Mouse (Mus musculus): ENCODE results near the gene Trim40. TPM values are rescaled to one million over a fixed set of nuclear protein-coding genes. Genes with fewer than 3 reads are reported as not detected.

Trim40 gene
- polyA plus RNA-seq, 1 experiment: not detected

GRCm38 (mm10) chr17:36900001-36900400, 10.1 kb upstream of the Trim40 start:
- TF ChIP-seq GATA1 (IDR thresholded peaks at IDR 0.05; ENCODE audit: low read length): no peak

- no peak for TF ChIP-seq GATA1 (IDR thresholded peaks at IDR 0.05; ENCODE audit: low read length)
These were observed 9.5 kb upstream of the Trim40 start for GRCm38 (mm10) chr17:36899376-36899775.

- no peak for TF ChIP-seq GATA1 (IDR thresholded peaks at IDR 0.05; ENCODE audit: low read length)
These were observed 7.8 kb upstream of the Trim40 start, which contains the start of gene Trim31 for GRCm38 (mm10) chr17:36897552-36898205. Trim31 (plus strand) TSS chr17:36898118.

GRCm38 (mm10) chr17:36897065-36897464, 7.1 kb upstream of the Trim40 start:
- no peak for TF ChIP-seq GATA1 (IDR thresholded peaks at IDR 0.05; ENCODE audit: low read length)

DNA sequence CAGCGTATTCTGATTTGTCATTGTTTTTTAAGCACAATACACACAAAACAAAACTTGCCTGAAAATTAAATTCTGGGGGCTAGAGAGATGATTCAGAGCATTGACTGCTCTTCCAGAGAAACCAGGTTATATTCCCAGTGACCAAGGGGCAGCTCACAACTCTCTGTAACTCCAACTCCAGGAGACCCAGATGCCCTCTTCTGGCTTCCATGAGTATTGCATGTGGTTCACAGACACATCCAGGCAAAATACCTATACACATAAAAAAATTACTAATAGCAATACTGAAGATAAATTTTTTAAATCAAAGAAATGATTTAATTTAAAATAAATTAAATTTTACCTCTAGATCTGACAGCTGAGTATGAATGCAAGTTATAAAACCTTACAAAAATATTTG, 6.7 kb upstream of the Trim40 start:
- TF ChIP-seq GATA1 (IDR thresholded peaks at IDR 0.05; ENCODE audit: low read length): no peak

DNA sequence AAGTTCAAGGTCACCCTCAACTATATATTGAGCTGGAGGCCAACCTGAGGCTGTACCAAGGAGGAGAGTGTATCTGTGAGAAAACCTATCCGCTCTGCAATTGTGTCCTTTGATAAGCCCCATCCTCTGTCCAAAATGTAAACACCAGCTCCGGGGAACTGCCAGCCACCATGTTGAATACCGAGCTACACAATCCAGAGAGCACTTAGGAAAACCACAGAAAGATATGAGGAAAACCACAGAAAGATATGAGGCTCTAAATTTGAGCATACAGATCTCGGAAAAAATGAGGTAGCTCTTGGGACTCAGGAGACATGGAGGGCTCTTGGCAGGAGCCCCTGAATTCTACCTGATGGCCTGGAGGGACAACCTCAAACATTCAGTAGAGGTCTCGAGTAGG, 3.5 kb upstream of the Trim40 start:
- TF ChIP-seq GATA1 (IDR thresholded peaks at IDR 0.05; ENCODE audit: low read length): peak; percentile 31

DNA sequence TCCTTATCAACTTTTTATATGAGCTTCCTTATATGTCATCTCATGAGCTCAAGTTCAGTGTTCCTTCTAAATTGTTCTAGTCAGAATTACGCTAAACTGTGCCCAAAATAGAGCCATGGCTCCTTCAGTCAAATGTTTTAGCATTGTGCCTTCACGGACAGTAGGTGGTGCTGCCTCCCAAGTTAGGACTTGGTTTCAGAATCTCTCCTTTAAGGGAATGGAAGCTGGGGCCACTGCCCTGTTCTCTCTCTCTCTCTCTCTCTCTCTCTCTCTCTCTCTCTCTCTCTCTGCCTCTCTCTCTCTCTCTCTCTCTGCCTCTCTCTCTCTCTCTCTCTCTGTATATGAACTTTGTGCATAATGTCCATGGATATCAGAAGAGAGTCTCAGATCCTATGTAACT, 2.4 kb upstream of the Trim40 start:
- no peak for TF ChIP-seq GATA1 (IDR thresholded peaks at IDR 0.05; ENCODE audit: low read length)

DNA sequence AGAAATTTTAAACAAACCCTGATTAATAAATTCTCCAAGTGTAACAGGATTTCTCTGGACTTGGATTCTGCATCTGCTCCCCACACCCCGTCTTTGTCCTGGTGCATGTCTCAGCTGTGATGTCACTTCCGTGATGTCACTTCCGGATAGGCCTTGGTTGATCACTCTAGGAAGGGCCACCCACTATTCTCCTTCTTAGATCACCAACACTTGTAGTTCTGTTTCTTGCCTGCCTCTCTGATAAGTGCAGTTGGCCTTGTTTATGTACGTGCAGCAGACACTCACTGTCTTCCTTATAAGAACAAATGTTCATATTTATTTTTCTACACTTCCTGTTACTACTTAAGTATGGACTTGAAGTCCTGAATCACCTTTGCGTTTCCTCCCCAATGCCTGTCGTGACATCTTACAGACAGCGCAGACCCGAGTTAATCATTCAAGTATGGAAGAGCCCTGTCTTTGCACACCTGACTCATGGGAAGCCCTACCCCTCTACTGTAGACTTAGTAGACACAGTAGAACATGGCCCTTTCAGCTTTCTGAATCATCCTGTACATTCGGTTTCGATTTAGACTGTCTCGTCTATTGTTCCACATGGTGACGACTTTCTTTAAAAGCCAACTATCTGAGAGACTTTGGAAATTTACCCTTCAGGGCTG, 4.7 kb downstream of the Trim40 start:
- TF ChIP-seq GATA1 (IDR thresholded peaks at IDR 0.05; ENCODE audit: low read length): no peak

GRCm38 (mm10) chr17:36883350-36883749, 6.6 kb downstream of the Trim40 start:
- TF ChIP-seq GATA1 (IDR thresholded peaks at IDR 0.05; ENCODE audit: low read length): no peak

DNA sequence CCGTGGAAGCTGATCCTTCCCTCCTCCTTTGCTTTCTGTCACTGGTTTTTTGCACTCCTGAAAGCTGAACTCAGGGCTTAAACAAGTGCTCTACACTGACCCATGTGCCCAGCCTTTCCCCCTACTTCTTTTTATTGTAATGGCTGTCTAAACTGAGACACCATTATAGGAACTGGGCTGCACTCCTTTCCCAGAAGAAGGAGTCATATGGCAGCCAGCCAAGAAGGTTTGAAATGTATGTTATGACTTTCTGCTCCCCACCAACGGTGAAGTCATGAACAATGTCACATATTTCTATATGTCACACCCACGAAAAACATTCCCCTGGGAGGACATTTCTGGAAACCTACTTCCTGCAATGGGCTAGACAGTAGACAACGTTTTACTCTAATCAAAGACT, 15.3 kb downstream of the Trim40 start:
- no peak for TF ChIP-seq GATA1 (IDR thresholded peaks at IDR 0.05; ENCODE audit: low read length)

DNA sequence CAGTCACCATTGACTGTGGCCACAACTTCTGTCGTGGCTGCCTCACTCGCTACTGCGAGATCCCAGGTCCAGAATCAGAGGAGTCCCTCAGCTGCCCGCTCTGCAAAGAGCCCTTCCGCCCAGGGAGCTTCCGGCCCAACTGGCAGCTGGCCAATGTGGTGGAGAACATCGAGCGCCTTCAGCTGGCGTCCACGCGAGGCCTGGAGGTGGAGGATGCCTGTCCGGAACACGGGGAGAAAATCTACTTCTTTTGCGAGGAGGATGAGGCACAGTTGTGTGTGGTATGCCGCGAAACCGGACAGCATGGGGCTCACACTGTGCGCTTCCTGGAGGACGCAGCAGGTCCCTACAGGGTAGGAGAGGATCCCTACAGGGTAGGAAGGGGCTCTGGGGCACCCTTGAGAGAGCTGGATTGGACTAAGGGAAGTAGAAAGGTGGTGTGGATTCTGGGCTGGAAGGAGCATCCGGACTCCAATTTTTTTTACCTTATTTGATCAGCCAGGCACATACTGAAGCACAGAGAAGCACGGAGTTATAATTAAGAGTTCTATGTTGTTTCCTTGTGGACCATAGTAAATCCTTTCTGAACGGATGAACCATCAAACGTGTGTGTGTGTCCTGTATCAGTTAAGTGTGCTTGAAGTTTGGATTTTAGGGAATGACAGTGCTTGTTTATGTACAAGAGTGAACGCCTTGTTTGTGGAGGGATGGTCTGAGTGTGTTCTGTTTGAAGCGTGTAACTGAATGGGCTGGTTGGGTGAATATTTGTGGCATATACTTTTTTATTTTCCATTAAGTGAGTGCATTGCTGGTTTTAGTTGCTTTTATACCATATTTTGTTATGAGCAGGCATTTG, 19.7 kb downstream of the Trim40 start:
- TF ChIP-seq GATA1 (IDR thresholded peaks at IDR 0.05; ENCODE audit: low read length): no peak

- peak; percentile 68 for TF ChIP-seq GATA1 (IDR thresholded peaks at IDR 0.05; ENCODE audit: low read length)
These were observed 20.5 kb downstream of the Trim40 start, which contains the start of gene Trim10 for GRCm38 (mm10) chr17:36869284-36869954. Trim10 (plus strand) TSS chr17:36869574.

DNA sequence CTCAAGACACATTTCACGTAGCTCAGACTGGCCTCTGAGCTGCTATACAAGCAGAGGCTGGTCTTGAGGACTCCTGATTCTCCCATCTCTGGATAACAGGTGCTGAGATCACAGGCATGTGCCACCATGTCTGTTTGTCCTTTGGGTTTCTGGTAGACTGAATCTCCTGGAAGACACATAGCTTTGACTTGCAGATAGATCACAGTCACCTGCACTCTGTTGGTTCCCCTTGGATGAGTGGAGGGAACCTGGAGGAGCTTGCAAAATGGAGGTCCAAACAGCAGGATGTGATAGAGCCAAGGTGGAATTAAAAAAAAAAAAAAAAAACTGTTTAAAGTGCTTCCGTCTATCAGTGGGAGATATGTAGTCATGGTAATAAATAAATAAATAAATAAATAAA, 21.1 kb downstream of the Trim40 start:
- TF ChIP-seq GATA1 (IDR thresholded peaks at IDR 0.05; ENCODE audit: low read length): no peak

DNA sequence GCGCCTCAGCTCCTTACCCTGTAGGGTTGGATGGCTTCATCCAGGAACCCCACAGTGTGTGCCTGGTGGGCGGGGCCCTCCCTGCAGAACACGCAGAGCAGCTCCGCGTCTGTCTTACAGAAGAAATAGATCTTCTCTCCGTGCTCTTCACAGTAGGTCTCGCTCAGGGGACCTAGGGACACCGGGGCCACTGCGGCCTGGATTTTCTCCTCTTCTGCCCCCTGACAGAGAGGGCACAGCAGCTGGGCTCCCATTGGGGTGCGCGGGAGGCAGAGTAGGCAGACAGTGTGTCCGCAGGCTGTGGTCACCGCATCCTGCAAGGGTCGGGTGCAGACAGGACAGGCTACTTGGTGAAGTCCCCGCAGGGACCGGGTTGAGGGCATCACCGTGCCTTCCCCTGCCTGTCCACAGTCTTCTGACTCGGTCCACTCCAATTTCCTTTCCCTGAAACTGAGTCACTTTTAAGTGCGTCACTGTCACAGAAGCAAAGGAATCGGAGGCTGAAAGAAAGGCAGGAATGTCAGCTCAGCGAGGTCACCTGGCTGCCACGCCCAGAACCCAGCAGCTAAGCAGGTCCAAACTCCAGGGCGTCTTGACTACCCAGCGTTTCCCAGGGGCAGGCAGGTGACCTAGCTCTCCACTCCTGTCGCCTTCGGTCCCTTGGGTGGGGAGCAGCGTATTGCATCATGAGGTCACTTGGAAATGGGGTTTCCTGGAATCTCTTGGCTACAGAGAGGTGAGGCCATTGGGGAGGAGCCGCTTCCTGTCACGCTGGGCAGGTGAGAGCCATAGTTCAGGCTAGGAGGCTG, 23.0 kb downstream of the Trim40 start, which contains the start of gene Trim15:
TSS of gene Trim15 (minus strand) at position 492 of the 809 bp plus-strand sequence.
- TF ChIP-seq GATA1 (IDR thresholded peaks at IDR 0.05; ENCODE audit: low read length): no peak

GRCm38 (mm10) chr17:36861680-36862079, 28.2 kb downstream of the Trim40 start:
- TF ChIP-seq GATA1 (IDR thresholded peaks at IDR 0.05; ENCODE audit: low read length): no peak

All from G1E-ER4 (cell line).